Mouse (Mus musculus) C2C12 (cell line): ENCODE data around the gene Cdkn2d.

ENCODE experiments used
- CTCF ChIP-seq: IDR thresholded peaks from one replicate; pipeline ENCODE4 v1.5.1; 2011; ENCODE audit not compliant: control insufficient read depth, insufficient read depth, insufficient read length
- MAX ChIP-seq: IDR thresholded peaks from one replicate; pipeline ENCODE4 v1.6.1; 2011; ENCODE audit warnings: mild to moderate bottlenecking, control low read depth
- USF1 ChIP-seq: IDR thresholded peaks from one replicate; pipeline ENCODE4 v1.6.1; 2011; ENCODE audit warnings: low read depth, mild to moderate bottlenecking, control low read depth, moderate library complexity

GRCm38 (mm10) chr9:21261831-21262230, 29.4 kb downstream of the Cdkn2d start:
- no peak for TF ChIP-seq CTCF
- TF ChIP-seq MAX = no peak
- no peak for TF ChIP-seq USF1
